Mouse (Mus musculus) adrenal gland (tissue): ENCODE results near the gene Mtch1.
"Not testable (repeated sequence)": the region's sequence is repeated elsewhere in the genome, so short reads cannot be mapped to it uniquely, and the experiment has no call there.

Experiments
- intact Hi-C: fragments of 180-260 bp; cut with DNase I; formaldehyde crosslinking; loops from one replicate; pipeline ENCODE4 v1.15.1; 2025

The Mtch1 gene

GRCm38 (mm10) chr17:29337979-29338823 lies 9.5 kb downstream of the Mtch1 start:
- intact Hi-C loops = no loop called here

- intact Hi-C loops = no loop called here
These were observed 11.3 kb downstream of the Mtch1 start for GRCm38 (mm10) chr17:29336266-29336990.

GRCm38 (mm10) chr17:29332186-29332685 lies 15.5 kb downstream of the Mtch1 start:
- intact Hi-C loops = no loop called here

- intact Hi-C loops = no loop called here
These were observed 16.9 kb downstream of the Mtch1 start for GRCm38 (mm10) chr17:29330671-29331410.

- intact Hi-C loops = no loop called here
These were observed 17.5 kb downstream of the Mtch1 start for GRCm38 (mm10) chr17:29330221-29330620.

GRCm38 (mm10) chr17:29327691-29328090 lies 20.0 kb downstream of the Mtch1 start:
- intact Hi-C loops = no loop called here

GRCm38 (mm10) chr17:29326531-29327529 lies 20.9 kb downstream of the Mtch1 start:
- intact Hi-C loops = no loop called here

GRCm38 (mm10) chr17:29325831-29326230 lies 21.9 kb downstream of the Mtch1 start:
- intact Hi-C loops = no loop called here

GRCm38 (mm10) chr17:29323625-29324024 lies 24.1 kb downstream of the Mtch1 start:
- intact Hi-C loops = loop anchor here (5.0 kb wide), 1 partner anchor 46 kb away; no protein-coding TSS in a partner anchor

GRCm38 (mm10) chr17:29322603-29322962 lies 25.2 kb downstream of the Mtch1 start:
- intact Hi-C loops = loop anchor here (5.0 kb wide), 1 partner anchor 45 kb away; no protein-coding TSS in a partner anchor

- intact Hi-C loops = loop anchor here (5.0 kb wide), 1 partner anchor 45 kb away; no protein-coding TSS in a partner anchor
These were observed 25.8 kb downstream of the Mtch1 start for GRCm38 (mm10) chr17:29321765-29322602.

- intact Hi-C loops = loop anchor here (5.0 kb wide), 1 partner anchor 43 kb away; no protein-coding TSS in a partner anchor
These were observed 27.7 kb downstream of the Mtch1 start for GRCm38 (mm10) chr17:29319881-29320639.

- intact Hi-C loops = no loop called here
These were observed 28.3 kb downstream of the Mtch1 start for GRCm38 (mm10) chr17:29319476-29319875.

GRCm38 (mm10) chr17:29318731-29319250 lies 28.9 kb downstream of the Mtch1 start:
- intact Hi-C loops = no loop called here

- intact Hi-C loops = not testable (repeated sequence)
These were observed 30.4 kb downstream of the Mtch1 start, which contains the start of gene Pi16 for GRCm38 (mm10) chr17:29317380-29317779. TSS of gene Pi16 (plus strand) at chr17:29317680.

- intact Hi-C loops = no loop called here
These were observed 30.8 kb downstream of the Mtch1 start for GRCm38 (mm10) chr17:29316891-29317290.

- intact Hi-C loops = no loop called here
These were observed 31.9 kb downstream of the Mtch1 start for GRCm38 (mm10) chr17:29315672-29316465.
